Mouse (Mus musculus) intestine, embryonic 16.5 days (tissue): ENCODE data around the gene Rangap1. TPM values are rescaled to one million over a fixed set of nuclear protein-coding genes. Genes with fewer than 3 reads are reported as not detected.

ENCODE experiments used
- ATAC-seq: fragments of 200-750 bp; cut with Nextera tagmentation; 2 replicates; pipeline ENCODE4 v1.8.0; 2017; ENCODE audit warnings: moderate TSS enrichment, moderate library complexity
- H3K27ac ChIP-seq: fragments of 300-500 bp; sonication (generic); 2 replicates; pipeline ENCODE4 v1.5.1; 2014; ENCODE audit warnings: mild to moderate bottlenecking, low read length
- H3K27me3 ChIP-seq: fragments of 300-500 bp; sonication (generic); replicated peaks from 2 replicates; pipeline ENCODE4 v1.6.1; 2014; ENCODE audit warnings: low read length, control low read depth, mixed read lengths; ENCODE audit not compliant: control insufficient read depth, insufficient read depth
- H3K36me3 ChIP-seq: fragments of 300-500 bp; sonication (generic); 2 replicates; pipeline ENCODE4 v1.6.1; 2014; ENCODE audit warnings: low read length, control low read depth; ENCODE audit not compliant: control insufficient read depth, insufficient read depth
- H3K4me1 ChIP-seq: fragments of 300-500 bp; sonication (generic); 2 replicates; pipeline ENCODE4 v1.6.1; 2014; ENCODE audit warnings: low read length, control low read depth, mixed read lengths; ENCODE audit not compliant: control insufficient read depth, insufficient read depth
- H3K4me2 ChIP-seq: fragments of 300-500 bp; sonication (generic); 2 replicates; pipeline ENCODE4 v1.6.1; 2014; ENCODE audit warnings: low read depth, low read length, control low read depth
- H3K4me3 ChIP-seq: fragments of 300-500 bp; sonication (generic); 2 replicates; pipeline ENCODE4 v1.5.1; 2014; ENCODE audit warnings: mild to moderate bottlenecking, low read length
- H3K9ac ChIP-seq: fragments of 300-500 bp; sonication (generic); 2 replicates; pipeline ENCODE4 v1.6.1; 2014; ENCODE audit warnings: low read depth, low read length
- H3K9me3 ChIP-seq: fragments of 300-500 bp; sonication (generic); 2 replicates; pipeline ENCODE4 v1.6.1; 2016; ENCODE audit warnings: low read length, control low read depth; ENCODE audit not compliant: control insufficient read depth
- WGBS: fragments of 180-500 bp; shearing (Covaris S2); extraction: QIAGEN DNeasy Blood & Tissue Kit; methylation state at CpG from one replicate; pipeline ENCODE4 v1.1.7; 2014; 5-methylcytosine and 5-hydroxymethylcytosine counted together
- polyA plus RNA-seq: library from polyadenylated mRNA; unstranded; fragments of >200 nt; fragmentation: Nextera tagmentation; extraction: Ambion mirVana; gene quantifications from 2 replicates; pipeline ENCODE4 v1.2.1, GENCODE M21; 2015

Gene Rangap1
- polyA plus RNA-seq, 1 experiment from 2014 or later: 90.4 TPM

DNA sequence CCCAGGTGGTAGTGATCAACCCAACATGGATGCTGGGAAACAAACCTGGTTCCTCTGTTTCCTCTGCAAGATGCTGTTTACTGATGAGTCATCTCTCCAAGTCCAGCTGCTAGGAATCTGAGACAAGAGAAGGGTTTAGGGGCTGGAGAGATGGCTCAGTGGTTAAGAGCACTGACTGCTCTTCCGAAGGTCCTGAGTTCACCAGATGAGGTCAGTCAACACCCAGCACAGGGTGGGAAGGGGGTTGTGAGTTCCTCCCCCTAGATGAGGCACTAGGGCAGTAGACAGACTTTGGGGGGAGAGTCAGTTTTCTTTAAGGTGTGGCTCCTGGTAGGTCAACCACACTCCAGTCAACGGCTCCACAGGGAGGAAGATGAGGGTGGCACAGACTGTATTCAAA is 83.6 kb downstream of the Rangap1 start:
- H3K4me2 ChIP-seq: no peak overlapping the region
- no peak overlapping the region for H3K9ac ChIP-seq
- no peak overlapping the region for H3K4me3 ChIP-seq
- H3K27ac ChIP-seq: no peak overlapping the region
- 90% methylated on average over 2 of the region's 2 CpGs for WGBS
- no peak for ATAC-seq
- H3K9me3 ChIP-seq: no peaks in the 10 kb centered on the region
- no peaks in the 10 kb centered on the region for H3K27me3 ChIP-seq
- H3K4me1 ChIP-seq: 0 out of 2 replicates have a peak, but pooled peaks cover 5% of the 10 kb centered on the region
- no peaks in the 10 kb centered on the region for H3K36me3 ChIP-seq

Other genes starting within 250 kb of the Rangap1 start
- 9.9 and 13.1 TPM in 2 replicates for gene Ep300, start 160.2 kb downstream of the Rangap1 start, polyA plus RNA-seq
- 19.0 and 21.2 TPM in 2 replicates for gene L3mbtl2, start 81.6 kb downstream of the Rangap1 start, polyA plus RNA-seq
- 1.7 and 2.2 TPM in 2 replicates for gene Chadl, start 48.2 kb downstream of the Rangap1 start, polyA plus RNA-seq
- gene Zc3h7b, start 473 bp downstream of the Rangap1 start, polyA plus RNA-seq: 11.7 and 12.0 TPM in 2 replicates
- gene Tef, start 56.9 kb upstream of the Rangap1 start, polyA plus RNA-seq: 12.5 and 14.5 TPM in 2 replicates
- 25.3 and 28.6 TPM in 2 replicates for gene Tob2, start 113.3 kb upstream of the Rangap1 start, polyA plus RNA-seq
- 119 and 122 TPM in 2 replicates for gene Phf5a, start 126.4 kb upstream of the Rangap1 start, polyA plus RNA-seq
- gene Aco2, start 126.8 kb upstream of the Rangap1 start, polyA plus RNA-seq: 288 and 307 TPM in 2 replicates
- gene Polr3h, start 180.7 kb upstream of the Rangap1 start, polyA plus RNA-seq: 83.9 and 85.0 TPM in 2 replicates
- 11.2 and 12.4 TPM in 2 replicates for gene Csdc2, start 191.2 kb upstream of the Rangap1 start, polyA plus RNA-seq
- gene Pmm1, start 215.4 kb upstream of the Rangap1 start, polyA plus RNA-seq: 21.5 and 22.1 TPM in 2 replicates
- not detected in 2 replicates for gene 1700029P11Rik, start 235.0 kb upstream of the Rangap1 start, polyA plus RNA-seq
- gene Xrcc6, start 242.3 kb upstream of the Rangap1 start, polyA plus RNA-seq: 72.1 and 78.4 TPM in 2 replicates